Mouse (Mus musculus) kidney, postnatal 36 days (tissue): ENCODE measurements at regions not wholly inside any gene's neighbourhood (a gene's known extent, or its start where the extent isn't known, plus 50 kb on each side); places are given as distances from the start of the nearest gene placed in this dataset.

Experiments
- DNase-seq, 2 experiments: peaks; one replicate each; pipeline ENCODE4 v3.0.0; 2021 to 2022; ENCODE audit warnings: mixed read lengths in 2 of 2

DNA sequence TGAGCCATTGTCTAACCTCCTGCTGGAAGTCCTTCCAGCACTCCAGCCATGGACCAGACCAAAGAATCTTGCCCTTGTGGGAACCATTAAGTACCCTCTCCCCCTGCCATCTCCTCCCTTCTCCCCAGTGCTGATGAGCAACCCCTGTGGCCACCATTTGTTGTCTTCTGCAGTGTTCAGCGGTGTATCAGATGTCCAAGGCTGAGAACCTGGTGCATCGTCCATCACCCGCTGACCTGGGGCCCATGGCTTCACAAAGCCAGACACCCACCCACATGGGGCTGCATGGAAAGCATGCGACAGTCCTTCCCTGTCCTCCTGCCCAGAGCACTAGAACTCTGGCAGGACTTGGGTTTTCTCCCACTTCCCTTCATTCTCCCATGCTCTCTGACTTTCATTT, 1596.7 kb downstream of the D3Ertd751e start:
- no peak for DNase-seq

DNA sequence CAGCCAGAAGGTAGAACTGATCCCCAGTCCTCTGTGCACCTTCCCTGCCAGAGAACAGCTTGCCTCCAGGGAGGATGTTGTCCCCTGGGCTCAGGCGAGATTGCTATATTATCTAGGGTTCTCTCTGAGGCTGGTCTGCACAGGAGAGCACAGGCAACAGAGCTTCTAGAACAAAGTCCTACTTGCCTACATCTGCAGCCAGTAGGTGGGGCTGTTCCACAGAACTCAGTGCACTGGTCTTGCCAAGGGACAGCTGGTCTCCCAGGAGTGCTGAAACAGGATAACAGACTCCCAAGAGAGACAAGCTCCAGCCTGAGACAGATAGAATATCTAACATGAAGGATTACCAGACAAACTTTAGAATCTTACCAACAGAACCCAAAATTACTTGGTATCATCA, 1600.5 kb downstream of the D3Ertd751e start:
- peak in 1 of 2 experiments; percentile 21 for DNase-seq

DNA sequence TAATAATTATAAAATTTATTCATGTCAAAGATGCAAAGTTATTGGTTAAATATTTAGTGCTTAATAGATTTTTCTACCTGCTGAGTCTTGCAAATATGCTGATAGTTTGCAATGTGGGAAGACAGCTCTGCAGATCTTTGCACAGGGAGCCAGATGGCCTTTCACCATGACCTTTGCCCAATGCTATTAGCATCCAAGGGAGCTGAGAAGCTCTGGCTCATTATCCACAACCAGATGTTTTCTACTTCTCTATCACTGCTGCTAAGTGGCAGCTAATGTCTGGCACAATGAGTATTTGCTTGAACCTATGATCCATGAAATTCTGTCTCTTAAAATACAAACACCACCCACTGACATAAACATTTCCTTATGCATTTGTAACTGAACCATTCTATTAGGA, 1610.4 kb downstream of the D3Ertd751e start:
- no peak for DNase-seq

GRCm38 (mm10) chr3:43358511-43358910, 1616.1 kb downstream of the D3Ertd751e start:
- no peak for DNase-seq

- no peak for DNase-seq
These were observed 1657.5 kb downstream of the D3Ertd751e start for GRCm38 (mm10) chr3:43399893-43400292.

- no peak for DNase-seq
These were observed 1682.5 kb downstream of the D3Ertd751e start for GRCm38 (mm10) chr3:43424886-43425285.

DNA sequence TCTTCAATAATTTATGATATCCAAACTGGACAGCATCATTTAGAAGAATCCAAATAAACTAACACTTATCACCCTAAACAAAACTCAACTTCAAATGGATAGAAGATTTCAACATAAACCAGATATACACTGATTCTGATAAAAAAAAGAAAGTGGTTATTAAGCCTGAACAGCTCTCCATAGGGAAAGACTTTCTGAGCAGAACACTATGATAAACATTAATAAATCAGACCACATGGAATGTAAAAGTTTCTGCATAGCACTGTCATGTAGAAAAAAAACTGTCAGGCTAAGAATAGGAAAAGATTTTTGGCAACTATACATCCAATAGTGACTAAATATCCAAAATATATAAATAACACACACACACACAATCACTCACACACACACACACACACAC, 1684.3 kb downstream of the D3Ertd751e start:
- DNase-seq = no peak

DNA sequence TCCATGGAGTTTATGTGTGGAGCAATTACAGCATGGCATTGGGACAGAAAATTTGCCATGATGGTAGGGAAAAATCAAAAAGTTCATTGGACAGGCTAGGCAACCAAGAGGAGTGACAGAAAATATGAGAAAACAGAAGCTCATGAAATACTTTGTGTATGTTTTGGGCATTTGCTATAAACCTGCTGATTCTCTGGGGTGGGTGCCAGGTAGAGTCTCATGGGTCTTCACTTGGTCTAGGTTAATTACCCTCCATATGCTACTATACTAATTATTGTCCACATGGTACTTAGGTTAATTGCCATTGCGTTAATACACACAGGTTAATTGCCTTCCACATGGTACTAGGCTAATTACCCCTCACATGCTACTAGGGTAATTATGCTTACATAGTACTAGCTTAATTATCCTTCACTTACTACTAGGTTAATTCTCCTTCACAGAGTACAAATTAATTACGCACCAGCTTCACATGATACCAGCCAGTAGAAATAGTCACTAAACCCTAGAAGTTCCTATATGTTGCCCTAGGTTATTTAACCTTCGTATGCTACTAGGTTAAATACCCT, 1719.2 kb downstream of the D3Ertd751e start:
- DNase-seq = no peak
